Mouse (Mus musculus) thymus, adult 2 months (tissue): Measurements from ENCODE around the gene Spaca9.

Experiments
- CTCF ChIP-seq: fragments of 200-500 bp; IDR thresholded peaks from 2 replicates; pipeline ENCODE4 v1.5.1; 2012; ENCODE audit warnings: mild to moderate bottlenecking, control low read depth, low read length, moderate library complexity, borderline replicate concordance; ENCODE audit not compliant: control insufficient read depth, poor library complexity, insufficient read depth; ENCODE audit errors: extremely low read depth
- POLR2A ChIP-seq: fragments of 200-500 bp; IDR thresholded peaks from 2 replicates; pipeline ENCODE4 v1.6.1; 2012; ENCODE audit warnings: mild to moderate bottlenecking, low read length, control low read depth, moderate library complexity; ENCODE audit not compliant: control insufficient read depth, poor library complexity, insufficient read depth; ENCODE audit errors: extremely low read depth

- TF ChIP-seq CTCF (no peak), POLR2A (no peak)
Observed at GRCm38 (mm10) chr2:28671438-28671837, 28.1 kb downstream of the Spaca9 start.
